10 mouse cellular contexts compared by ENCODE assay signal in the genomic region with DNA sequence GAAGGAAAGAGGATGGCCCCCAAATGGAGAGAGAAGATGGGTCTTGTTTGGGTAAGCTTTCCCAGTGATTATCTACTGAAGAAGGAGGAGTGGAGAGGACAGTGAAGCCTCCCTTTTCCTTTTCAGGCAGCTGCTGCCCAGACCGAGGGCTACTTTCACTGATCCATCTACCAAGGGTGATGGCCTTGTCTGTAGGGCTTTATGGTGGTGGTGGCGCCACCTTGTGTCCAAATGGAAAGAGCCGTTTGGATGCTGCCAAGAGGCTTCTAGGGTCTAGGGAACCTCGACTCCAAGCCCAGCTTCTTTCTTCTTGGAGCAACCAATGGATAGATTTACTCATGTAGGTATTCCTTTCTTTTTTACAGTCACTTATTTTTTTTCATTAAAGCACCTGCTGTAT. TPM values are rescaled to one million over a fixed set of nuclear protein-coding genes. Genes with fewer than 3 reads are reported as not detected.
A peak's percentile ranks its signal among the peaks of the same experiment; 100 is the strongest.
DNase-seq lines count a peak whose midpoint lies in the region; ATAC-seq and TF ChIP-seq lines count a peak whose summit lies in the region.
"Had no signal": no experiment of that assay in that cellular context is flagged by ENCODE, and none has a peak within 500 bp of the region (broad histone marks: within the 10 kb centered on the region; RNA-seq: fewer than 3 reads in every experiment).

No protein-coding gene starts in this region.

- H3K9ac ChIP-seq in kidney, embryonic 14.5 days (ENCODE audit: low read depth, low read length) = no peak overlapping the region
- no peak overlapping the region for H3K9ac ChIP-seq in ES-E14 (ENCODE audit: insufficient read depth, low read depth, low read length, poor library complexity, severe bottlenecking)
- H3K9ac ChIP-seq in forebrain, embryonic 11.5 days (ENCODE audit: low read length) = no peak overlapping the region
- no peak overlapping the region for H3K9ac ChIP-seq in midbrain, embryonic 13.5 days (replicated peaks)
- H3K9ac ChIP-seq: embryonic facial prominence, embryonic 12.5 days; stomach, embryonic 15.5 days had no signal

- H3K4me1 ChIP-seq in kidney, embryonic 14.5 days (ENCODE audit: control insufficient read depth, insufficient read depth, low read length) = no peaks in the 10 kb centered on the region
- no peaks in the 10 kb centered on the region for H3K4me1 ChIP-seq in ES-E14 (ENCODE audit: control insufficient read depth in 2 of 2, insufficient read depth in 2 of 2, low read length in 2 of 2, poor library complexity in 1 of 2)
- H3K4me1 ChIP-seq in forebrain, embryonic 11.5 days (replicated peaks; ENCODE audit: control insufficient read depth, insufficient read depth, low read length) = no peaks in the 10 kb centered on the region
- no peaks in the 10 kb centered on the region for H3K4me1 ChIP-seq in midbrain, embryonic 13.5 days (replicated peaks)
- H3K4me1 ChIP-seq: embryonic facial prominence, embryonic 12.5 days; stomach, embryonic 15.5 days had no signal

- WGBS in kidney, embryonic 14.5 days = 6% methylated on average over 4 of the region's 4 CpGs
- 11% methylated on average over 4 of the region's 4 CpGs for WGBS in forebrain, embryonic 11.5 days
- 8% methylated on average over 4 of the region's 4 CpGs for WGBS in midbrain, embryonic 13.5 days

- ATAC-seq in kidney, embryonic 14.5 days (ENCODE audit: low FRiP score, low TSS enrichment) = no peak; the same call in 1 of the 2 replicates
- ATAC-seq in forebrain, embryonic 11.5 days (replicated peaks; ENCODE audit: low FRiP score) = no peak
- ATAC-seq in midbrain, embryonic 13.5 days = peak; percentile 45; the same call in 1 of the 2 replicates
- ATAC-seq in monocyte, adult 5-6 weeks (replicated peaks; ENCODE audit: insufficient number of reproducible peaks, low FRiP score, low TSS enrichment, poor library complexity, severe bottlenecking) = no peak

- peak; percentile 5 for DNase-seq in kidney, adult 11 months
- peak; percentile 44 for DNase-seq in ES-E14 (ENCODE audit: low read depth, low spot score)
- peak; percentile 5 for DNase-seq in c-Kit-positive CD71-positive TER-119-positive erythroid progenitor cells, embryonic 14.5 days (ENCODE audit: low spot score)
- DNase-seq in forebrain, embryonic 11.5 days (ENCODE audit: low spot score) = peak; percentile 83
- DNase-seq in layer of hippocampus, adult 2 months (ENCODE audit: low spot score in 2 of 2) = peak; percentile 46 to 65

- H3K27ac ChIP-seq in kidney, embryonic 14.5 days (ENCODE audit: low read depth, low read length) = no peak overlapping the region
- H3K27ac ChIP-seq in ES-E14 (ENCODE audit: insufficient read depth, low read depth, low read length, poor library complexity, severe bottlenecking) = no peak overlapping the region
- no peak overlapping the region for H3K27ac ChIP-seq in forebrain, embryonic 11.5 days (ENCODE audit: low read depth, low read length)
- H3K27ac ChIP-seq in layer of hippocampus, adult 2 months = no peak overlapping the region
- no peak overlapping the region for H3K27ac ChIP-seq in midbrain, embryonic 13.5 days
- H3K27ac ChIP-seq: embryonic facial prominence, embryonic 12.5 days; stomach, embryonic 15.5 days had no signal

- H3K9me3 ChIP-seq in kidney, embryonic 14.5 days (ENCODE audit: control insufficient read depth, low read length) = no peaks in the 10 kb centered on the region
- H3K9me3 ChIP-seq in ES-E14 (ENCODE audit: control insufficient read depth, insufficient read depth, low read depth, low read length) = no peaks in the 10 kb centered on the region
- H3K9me3 ChIP-seq in forebrain, embryonic 11.5 days (ENCODE audit: control insufficient read depth, low read length) = no peaks in the 10 kb centered on the region
- H3K9me3 ChIP-seq in midbrain, embryonic 13.5 days = no peaks in the 10 kb centered on the region
- H3K9me3 ChIP-seq: embryonic facial prominence, embryonic 12.5 days; stomach, embryonic 15.5 days had no signal

- TF ChIP-seq CTCF in layer of hippocampus, adult 2 months (conservative IDR thresholded peaks at IDR 0.05) = peak; percentile 93

- in situ Hi-C loops in ES-E14 (cut with MboI; ENCODE audit: low sequenced_read_pairs in 2 of 2, unreplicated experiment in 2 of 2) = loop anchor here (5.0 to 10.0 kb wide), 2 partner anchors 309 to 317 kb away; no protein-coding TSS in a partner anchor

- no peaks in the 10 kb centered on the region for H3K36me3 ChIP-seq in kidney, embryonic 14.5 days (ENCODE audit: control insufficient read depth, insufficient read depth, low read length)
- H3K36me3 ChIP-seq in ES-E14 (ENCODE audit: control insufficient read depth, insufficient read depth, low read length, poor library complexity, severe bottlenecking) = no peaks in the 10 kb centered on the region
- H3K36me3 ChIP-seq in forebrain, embryonic 11.5 days (ENCODE audit: control insufficient read depth, insufficient read depth, low read length) = no peaks in the 10 kb centered on the region
- H3K36me3 ChIP-seq in midbrain, embryonic 13.5 days = no peaks in the 10 kb centered on the region
- H3K36me3 ChIP-seq: embryonic facial prominence, embryonic 12.5 days; stomach, embryonic 15.5 days had no signal

- H3K27me3 ChIP-seq in kidney, embryonic 14.5 days (ENCODE audit: control insufficient read depth, insufficient read depth, low read length) = no peaks in the 10 kb centered on the region
- H3K27me3 ChIP-seq in forebrain, embryonic 11.5 days (ENCODE audit: control insufficient read depth, insufficient read depth, low read length) = no peaks in the 10 kb centered on the region
- H3K27me3 ChIP-seq in midbrain, embryonic 13.5 days = 0 out of 2 replicates have a peak, but pooled peaks cover 4% of the 10 kb centered on the region
- H3K27me3 ChIP-seq: embryonic facial prominence, embryonic 12.5 days; stomach, embryonic 15.5 days had no signal

- no peak overlapping the region for H3K4me3 ChIP-seq in kidney, embryonic 14.5 days (ENCODE audit: low read length)
- no peak overlapping the region for H3K4me3 ChIP-seq in ES-E14 (ENCODE audit: insufficient read depth in 1 of 2, low read depth in 1 of 2, low read length in 2 of 2, poor library complexity in 1 of 2, severe bottlenecking in 1 of 2)
- no peak overlapping the region for H3K4me3 ChIP-seq in forebrain, embryonic 11.5 days (ENCODE audit: low read depth, low read length)
- no peak overlapping the region for H3K4me3 ChIP-seq in layer of hippocampus, adult 2 months
- no peak overlapping the region for H3K4me3 ChIP-seq in midbrain, embryonic 13.5 days (replicated peaks)
- H3K4me3 ChIP-seq: embryonic facial prominence, embryonic 12.5 days; stomach, embryonic 15.5 days had no signal

- no peak overlapping the region for H3K4me2 ChIP-seq in kidney, embryonic 14.5 days (replicated peaks; ENCODE audit: low read depth, low read length)
- no peak overlapping the region for H3K4me2 ChIP-seq in forebrain, embryonic 11.5 days (ENCODE audit: low read depth, low read length, severe bottlenecking)
- no peak overlapping the region for H3K4me2 ChIP-seq in midbrain, embryonic 13.5 days (replicated peaks)
- H3K4me2 ChIP-seq: embryonic facial prominence, embryonic 12.5 days; stomach, embryonic 15.5 days had no signal

TF ChIP-seq in ES-E14, 5 proteins besides CTCF, POLR2A, EP300 and RAD21:
- no peak for TF ChIP-seq ZNF384 (IDR thresholded peaks at IDR 0.05; ENCODE audit: low read depth, low read length)
- TF ChIP-seq CHD2 (IDR thresholded peaks at IDR 0.05; ENCODE audit: low read depth, low read length) = no peak
- no peak for TF ChIP-seq MAFK (IDR thresholded peaks at IDR 0.05; ENCODE audit: insufficient read depth, low read depth, low read length)
- TF ChIP-seq ZC3H11A (IDR thresholded peaks at IDR 0.05; ENCODE audit: borderline replicate concordance, low read depth, low read length) = peak; percentile 77

RNA-seq across cellular contexts. Expression of a gene that starts 29.2 kb away (rescaled TPM):
- 0.29 and 0.47 TPM in 2 replicates for polyA plus RNA-seq in kidney, embryonic 14.5 days (2014; fragmentation: Nextera tagmentation; extraction: Ambion mirVana)
- total RNA-seq in ES-E14 (2012; rRNA removed) = 0.67 and 1.3 TPM in 2 replicates
- 2.4 and 2.5 TPM in 2 replicates for polyA plus RNA-seq in forebrain, embryonic 11.5 days (2014; fragmentation: Nextera tagmentation; extraction: Ambion mirVana)
- total RNA-seq in layer of hippocampus, adult 2 months (2021) = 100 to 1,000 TPM; 330 to 337 TPM
- 13.4 and 13.5 TPM in 2 replicates for polyA plus RNA-seq in midbrain, embryonic 13.5 days (2015; fragmentation: Nextera tagmentation; extraction: Ambion mirVana)
- not detected in 3 replicates for total RNA-seq in monocyte, adult 5-6 weeks (2017)

RNA-seq across cellular contexts. Expression of a gene that starts 59.5 kb away (rescaled TPM):
- polyA plus RNA-seq in kidney, embryonic 14.5 days (2014; fragmentation: Nextera tagmentation; extraction: Ambion mirVana) = 0.11 TPM in 2 replicates
- total RNA-seq in ES-E14 (2012; rRNA removed) = 0.05 and 0.13 TPM in 2 replicates
- polyA plus RNA-seq in forebrain, embryonic 11.5 days (2014; fragmentation: Nextera tagmentation; extraction: Ambion mirVana) = 0.80 and 0.92 TPM in 2 replicates
- total RNA-seq in layer of hippocampus, adult 2 months (2021) = 10 to 100 TPM; 86.7 to 88.2 TPM
- polyA plus RNA-seq in midbrain, embryonic 13.5 days (2015; fragmentation: Nextera tagmentation; extraction: Ambion mirVana) = 6.4 and 6.5 TPM in 2 replicates
- not detected in 3 replicates for total RNA-seq in monocyte, adult 5-6 weeks (2017)

Comparison
In these comparisons a context has a peak if more than half of its experiments do, and no peak if none do; other contexts are left out.
1. DNase-seq: peak in every context shown above with its lines; median percentile 83 in forebrain, embryonic 11.5 days; 56 in layer of hippocampus, adult 2 months; 44 in ES-E14; 5 in kidney, adult 11 months; 5 in c-Kit-positive CD71-positive TER-119-positive erythroid progenitor cells, embryonic 14.5 days.
2. RNA of a gene that starts 29.2 kb away (total RNA-seq): 330 to 337 TPM in layer of hippocampus, adult 2 months; 0.67 to 1.3 TPM in ES-E14 and not detected in monocyte, adult 5-6 weeks; every median in the first group is over 100 times any median in the second.
3. RNA of a gene that starts 59.5 kb away (total RNA-seq): 86.7 to 88.2 TPM in layer of hippocampus, adult 2 months; 0.05 to 0.13 TPM in ES-E14 and not detected in monocyte, adult 5-6 weeks; every median in the first group is over 10 times any median in the second.